Mouse (Mus musculus) left cerebral cortex, adult 18-20 months (tissue): ENCODE data around the gene Ovol3. TPM values are rescaled to one million over a fixed set of nuclear protein-coding genes. Genes with fewer than 3 reads are reported as not detected.
"Not testable (repeated sequence)": the region's sequence is repeated elsewhere in the genome, so short reads cannot be mapped to it uniquely, and the experiment has no call there.

Experiments used
- DNase-seq, 2 experiments: peaks; one replicate each; pipeline ENCODE4 v3.0.0; 2021 to 2022; ENCODE audit warnings: low spot score in 2 of 2, mixed read lengths in 1 of 2
- total RNA-seq, 2 experiments: library from RNA; stranded (reverse); gene quantifications; 2 replicates each; pipeline ENCODE4 v1.2.3; 2021

Gene Ovol3
- total RNA-seq, 2 experiments from 2014 or later = not detected

DNA sequence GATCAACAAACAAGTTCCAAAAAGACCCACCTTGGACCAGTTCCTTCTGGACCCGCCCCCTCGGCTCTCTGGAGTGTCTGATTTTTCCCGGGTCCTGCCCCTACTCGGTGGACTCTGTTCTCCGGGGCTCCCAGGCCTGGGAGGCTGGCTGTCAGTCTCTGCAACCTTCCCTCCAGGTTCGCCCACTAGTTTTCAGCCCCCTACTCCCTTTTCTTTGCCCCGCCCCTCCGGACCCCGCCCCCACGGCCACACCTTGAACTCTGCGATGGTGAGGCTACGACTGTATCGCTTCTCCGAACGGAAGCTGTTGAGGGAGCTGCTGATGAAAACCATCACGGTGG is 4.2 kb downstream of the Ovol3 start:
- no peak for DNase-seq

- no peak for DNase-seq
These were observed 11.3 kb downstream of the Ovol3 start for GRCm38 (mm10) chr7:30224206-30224605.

- DNase-seq = no peak
These were observed 13.3 kb downstream of the Ovol3 start for GRCm38 (mm10) chr7:30222205-30222604.

DNA sequence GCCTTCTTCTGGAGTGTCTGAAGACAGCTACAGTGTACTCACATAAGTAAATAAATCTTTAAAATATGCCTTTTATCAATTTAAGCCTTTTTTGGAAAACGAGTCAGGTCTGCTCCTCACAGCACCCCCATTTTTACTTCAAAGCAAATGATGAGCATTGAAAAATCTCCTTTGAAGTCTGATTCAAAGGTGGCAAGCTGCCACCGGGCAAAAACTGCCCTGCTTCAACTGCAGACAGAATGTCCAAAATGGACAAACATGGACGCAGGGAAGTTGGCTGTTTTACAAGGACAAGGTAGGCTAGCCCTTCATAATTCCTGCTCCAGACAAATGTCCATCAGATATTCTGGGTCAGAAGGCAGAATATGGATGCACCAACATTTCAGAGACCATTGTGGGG is 14.1 kb downstream of the Ovol3 start:
- DNase-seq = no peak

DNA sequence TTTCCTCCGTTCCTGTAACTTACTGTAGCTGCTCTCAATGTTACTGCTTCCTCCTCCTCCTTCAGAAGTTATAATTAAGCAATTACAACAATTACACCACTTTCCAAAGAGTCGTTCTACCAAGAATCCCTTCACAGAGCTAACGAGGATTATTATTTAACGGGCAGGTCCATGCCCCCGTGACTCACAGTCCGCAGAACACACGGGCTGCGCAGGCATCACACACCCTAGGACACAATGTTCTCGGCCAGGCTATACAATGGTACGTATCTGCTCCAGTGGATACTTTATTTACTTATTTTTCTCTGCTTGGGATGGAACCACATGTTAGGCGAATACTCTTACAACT is 15.5 kb downstream of the Ovol3 start:
- DNase-seq = no peak

GRCm38 (mm10) chr7:30219293-30220007 is 16.1 kb downstream of the Ovol3 start:
- DNase-seq = peak; percentile 37 to 54

DNA sequence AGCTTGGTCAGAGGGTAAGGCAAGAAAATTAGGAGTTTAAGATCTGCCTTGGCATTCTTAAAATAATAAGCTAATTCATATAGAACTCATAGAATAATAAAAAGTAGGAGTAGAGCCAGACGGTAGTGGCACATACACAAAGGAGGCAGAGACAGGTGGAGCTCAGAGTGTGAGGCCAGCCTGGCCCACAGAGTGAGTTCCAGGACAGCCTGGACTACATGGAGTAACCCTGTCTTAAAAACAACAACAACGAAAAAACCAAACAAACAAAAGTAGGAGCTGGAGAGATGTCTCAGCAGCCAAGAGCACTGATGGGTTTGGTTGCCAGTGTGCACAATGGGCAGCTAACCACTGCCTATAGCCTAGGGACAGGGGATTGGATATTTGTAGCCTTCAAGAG is 18.2 kb downstream of the Ovol3 start:
- DNase-seq = no peak

GRCm38 (mm10) chr7:30216723-30217151 is 18.8 kb downstream of the Ovol3 start:
- peak; percentile 76 to 78 for DNase-seq

DNA sequence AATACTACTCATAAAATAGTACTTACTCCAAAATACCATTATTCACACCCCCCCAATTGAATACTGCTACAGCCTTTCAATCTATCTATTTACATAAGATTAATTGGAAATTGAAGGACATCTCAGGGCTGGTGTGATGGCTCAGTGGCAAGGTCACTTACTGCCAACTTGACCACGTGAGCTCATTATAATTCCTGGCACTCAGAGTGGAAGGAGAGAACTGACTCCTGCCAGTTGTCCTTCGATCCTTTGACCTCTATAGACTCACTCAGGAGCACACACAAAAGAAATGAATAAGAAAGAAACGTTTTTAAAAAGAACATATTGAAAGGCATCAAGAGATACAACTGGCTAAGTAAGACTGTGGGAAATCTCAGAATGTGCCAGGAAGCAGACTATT is 19.6 kb downstream of the Ovol3 start:
- no peak for DNase-seq

- DNase-seq = no peak
These were observed 21.6 kb downstream of the Ovol3 start for GRCm38 (mm10) chr7:30213881-30214280.

- DNase-seq = no peak
These were observed 24.5 kb downstream of the Ovol3 start for GRCm38 (mm10) chr7:30211025-30211424.

DNA sequence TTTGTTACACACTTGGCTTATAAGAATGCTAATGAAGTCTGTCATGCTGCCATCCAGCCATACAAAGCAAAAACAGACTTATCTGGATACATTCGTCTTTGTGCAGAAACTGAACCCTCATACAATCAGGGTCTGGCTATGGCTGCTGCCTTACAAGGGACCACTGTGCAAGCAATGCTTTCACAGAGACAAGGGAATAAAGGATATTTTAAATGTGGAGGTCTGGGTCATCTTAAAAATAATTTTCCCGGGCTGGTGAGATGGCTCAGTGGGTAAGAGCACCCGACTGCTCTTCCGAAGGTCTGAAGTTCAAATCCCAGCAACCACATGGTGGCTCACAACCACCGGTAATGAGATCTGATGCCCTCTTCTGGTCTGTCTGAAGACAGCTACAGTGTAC is 29.2 kb downstream of the Ovol3 start:
- not testable (repeated sequence) for DNase-seq

DNA sequence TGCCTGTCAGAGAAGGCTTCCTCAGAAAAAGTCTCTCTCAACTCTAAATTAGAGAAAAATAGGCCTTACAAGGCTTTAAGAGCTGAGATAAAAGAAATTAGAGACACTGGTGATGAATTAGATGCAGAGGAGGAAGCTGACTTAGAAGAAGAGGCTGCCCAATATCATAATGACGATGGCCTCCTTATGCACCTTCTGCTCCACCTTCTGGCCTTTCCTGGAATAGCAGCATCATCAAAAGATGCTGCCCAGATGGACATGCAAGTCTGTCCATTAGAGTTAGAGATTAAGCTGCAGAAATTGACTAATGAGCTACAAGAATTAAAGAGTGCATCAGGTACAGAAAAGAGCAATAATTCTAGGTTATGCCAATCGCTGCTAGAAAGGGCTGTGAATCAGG is 30.1 kb downstream of the Ovol3 start:
- peak in 1 of 2 experiments; percentile 59 for DNase-seq

GRCm38 (mm10) chr7:30204380-30204779 is 31.1 kb downstream of the Ovol3 start:
- no peak for DNase-seq

DNA sequence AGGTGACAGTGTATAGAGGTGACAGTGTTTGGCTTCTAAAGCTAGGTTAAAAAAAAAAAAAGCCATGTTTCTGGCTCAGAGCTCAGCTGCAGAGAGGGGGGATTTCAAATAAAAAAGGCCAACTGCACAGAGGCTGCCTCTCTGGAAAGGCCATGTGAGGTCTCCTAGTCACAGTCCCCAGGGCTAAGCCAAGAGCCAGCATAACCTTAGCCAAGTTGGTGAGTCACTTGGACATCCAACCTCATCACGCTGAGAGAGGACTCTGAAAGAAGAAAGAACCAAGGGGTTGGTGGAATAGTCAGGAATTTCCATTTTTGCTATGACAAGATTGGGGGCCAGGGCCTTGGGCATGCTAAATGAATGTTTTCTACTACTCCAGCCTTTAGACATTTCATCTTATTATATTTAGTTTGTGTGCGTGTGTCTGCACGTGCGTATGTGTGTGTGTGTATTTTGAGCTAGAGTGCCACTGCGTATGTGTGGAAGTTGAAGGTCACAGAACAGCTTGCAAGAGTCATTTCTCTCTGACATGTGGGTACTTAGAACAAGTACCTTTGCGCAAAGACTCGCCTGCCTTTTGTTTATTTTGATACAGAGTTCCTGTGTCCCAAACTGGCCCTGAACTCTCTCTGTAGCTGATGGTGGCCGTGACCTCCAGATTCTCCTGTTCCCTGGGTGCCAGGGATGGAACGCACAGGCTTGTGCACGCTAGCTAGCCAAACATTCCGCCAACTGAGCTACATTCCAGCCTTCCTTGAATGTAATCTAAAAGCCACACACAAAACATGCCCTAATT is 32.4 kb downstream of the Ovol3 start:
- DNase-seq = no peak

GRCm38 (mm10) chr7:30200661-30201060 is 34.9 kb downstream of the Ovol3 start:
- DNase-seq = not testable (repeated sequence)

GRCm38 (mm10) chr7:30200200-30200599 is 35.3 kb downstream of the Ovol3 start:
- DNase-seq = no peak

- DNase-seq = no peak
These were observed 35.9 kb downstream of the Ovol3 start for GRCm38 (mm10) chr7:30199498-30200139.

GRCm38 (mm10) chr7:30198481-30198971 is 37.0 kb downstream of the Ovol3 start, which contains the start of gene Capns1:
TSS of gene Capns1 (minus strand) at chr7:30198811.
- DNase-seq = peak; percentile 47 to 56

- DNase-seq = no peak
These were observed 37.9 kb downstream of the Ovol3 start for GRCm38 (mm10) chr7:30197592-30198129.

- no peak for DNase-seq
These were observed 39.4 kb downstream of the Ovol3 start for GRCm38 (mm10) chr7:30196171-30196570.

GRCm38 (mm10) chr7:30195461-30195860 is 40.1 kb downstream of the Ovol3 start:
- DNase-seq = no peak
